Mouse (Mus musculus) C2C12 (cell line): ENCODE measurements around the gene Tmem50a. TPM values are rescaled to one million over a fixed set of nuclear protein-coding genes. Genes with fewer than 3 reads are reported as not detected.

Experiments
- H3K27me3 ChIP-seq: one replicate; pipeline ENCODE4 v1.6.1; 2011; ENCODE audit not compliant: control insufficient read depth, insufficient read depth, insufficient read length
- H3K36me3 ChIP-seq: one replicate; pipeline ENCODE4 v1.6.1; 2011; ENCODE audit not compliant: control insufficient read depth, insufficient read depth
- H3K4me3 ChIP-seq: one replicate; pipeline ENCODE4 v1.5.1; 2011; ENCODE audit warnings: mild to moderate bottlenecking, control low read depth; ENCODE audit not compliant: poor library complexity, insufficient read depth, severe bottlenecking
- H3K79me2 ChIP-seq: one replicate; pipeline ENCODE4 v1.6.1; 2011; ENCODE audit not compliant: control insufficient read depth, insufficient read depth
- H3K79me3 ChIP-seq: one replicate; pipeline ENCODE4 v1.6.1; 2011; ENCODE audit warnings: low read depth, control low read depth
- H3ac ChIP-seq: one replicate; pipeline ENCODE3; 2011; ENCODE audit warnings: low read depth; ENCODE audit not compliant: control insufficient read depth, insufficient read length
- CEBPB ChIP-seq: IDR thresholded peaks from one replicate; pipeline ENCODE4 v1.6.1; 2011; ENCODE audit warnings: low read depth, mild to moderate bottlenecking, control low read depth, moderate library complexity
- CTCF ChIP-seq: IDR thresholded peaks from one replicate; pipeline ENCODE4 v1.5.1; 2011; ENCODE audit not compliant: control insufficient read depth, insufficient read depth, insufficient read length
- FOSL1 ChIP-seq: IDR thresholded peaks from one replicate; pipeline ENCODE4 v1.8.0; 2011; ENCODE audit warnings: mild to moderate bottlenecking, low read length; ENCODE audit not compliant: poor library complexity, insufficient read depth, severe bottlenecking
- MAX ChIP-seq: IDR thresholded peaks from one replicate; pipeline ENCODE4 v1.6.1; 2011; ENCODE audit warnings: mild to moderate bottlenecking, control low read depth
- MYOD1 ChIP-seq: IDR thresholded peaks from one replicate; pipeline ENCODE4 v1.6.1; 2011; ENCODE audit warnings: low read depth; ENCODE audit not compliant: control insufficient read depth, insufficient read length
- MYOG ChIP-seq: IDR thresholded peaks from one replicate; pipeline ENCODE4 v1.6.1; 2011; ENCODE audit not compliant: control insufficient read depth, insufficient read length; ENCODE audit errors: extremely low read depth
- USF1 ChIP-seq: IDR thresholded peaks from one replicate; pipeline ENCODE4 v1.6.1; 2011; ENCODE audit warnings: low read depth, mild to moderate bottlenecking, control low read depth, moderate library complexity
- polyA plus RNA-seq: library from polyadenylated mRNA; unstranded; fragments of >200 nt; fragmentation: generic; extraction: Trizol; gene quantifications from one replicate; pipeline ENCODE4 v1.2.1, GENCODE M21; 2012; ENCODE audit warnings: missing spikeins

Gene Tmem50a
- polyA plus RNA-seq, 1 experiment: 94.9 TPM

GRCm38 (mm10) chr4:134920631-134921030 lies 5.8 kb upstream of the Tmem50a start:
- H3K79me3 ChIP-seq: peaks cover 19% of the 10 kb centered on the region
- H3ac ChIP-seq: no peak overlapping the region
- no peak overlapping the region for H3K4me3 ChIP-seq
- H3K27me3 ChIP-seq: no peaks in the 10 kb centered on the region
- peaks cover 15% of the 10 kb centered on the region for H3K36me3 ChIP-seq
- TF ChIP-seq MYOD1 (no peak), USF1 (no peak), MYOG (no peak), FOSL1 (no peak), CEBPB (no peak), MAX (no peak), CTCF (no peak)
- H3K79me2 ChIP-seq: peaks cover 23% of the 10 kb centered on the region

- H3K79me2 ChIP-seq: peaks cover 16% of the 10 kb centered on the region
- H3K36me3 ChIP-seq: peaks cover 8% of the 10 kb centered on the region
- peaks cover 12% of the 10 kb centered on the region for H3K79me3 ChIP-seq
- no peaks in the 10 kb centered on the region for H3K27me3 ChIP-seq
- no peak overlapping the region for H3ac ChIP-seq
- H3K4me3 ChIP-seq: no peak overlapping the region
- no peak for TF ChIP-seq MAX
- no peak for TF ChIP-seq FOSL1
- no peak for TF ChIP-seq CEBPB
- no peak for TF ChIP-seq MYOG
- TF ChIP-seq MYOD1: no peak
- TF ChIP-seq CTCF: no peak
- TF ChIP-seq USF1: no peak
These were observed 5.1 kb upstream of the Tmem50a start for GRCm38 (mm10) chr4:134919733-134920540.

GRCm38 (mm10) chr4:134918381-134918780 lies 3.6 kb upstream of the Tmem50a start:
- Histone ChIP-seq H3K36me3 (no peaks in the 10 kb centered on the region), H3K79me3 (no peaks in the 10 kb centered on the region), H3ac (no peak overlapping the region), H3K79me2 (peaks cover 11% of the 10 kb centered on the region), H3K27me3 (no peaks in the 10 kb centered on the region), H3K4me3 (no peak overlapping the region)
- TF ChIP-seq USF1 (no peak), CEBPB (no peak), MYOG (no peak), FOSL1 (no peak), MAX (no peak), CTCF (no peak)

- Histone ChIP-seq H3ac (no peak overlapping the region), H3K4me3 (no peak overlapping the region), H3K36me3 (no peaks in the 10 kb centered on the region), H3K79me3 (peaks cover 2% of the 10 kb centered on the region), H3K27me3 (no peaks in the 10 kb centered on the region), H3K79me2 (peaks cover 21% of the 10 kb centered on the region)
- no peak for TF ChIP-seq MYOD1
- no peak for TF ChIP-seq FOSL1
- TF ChIP-seq CTCF: no peak
- TF ChIP-seq USF1: no peak
- TF ChIP-seq MAX: no peak
- no peak for TF ChIP-seq CEBPB
- TF ChIP-seq MYOG: no peak
These were observed 2.4 kb upstream of the Tmem50a start for GRCm38 (mm10) chr4:134917194-134917593.

GRCm38 (mm10) chr4:134915223-134916050 lies 613 bp upstream of the Tmem50a start:
- H3K79me2 ChIP-seq: peaks cover 28% of the 10 kb centered on the region
- no peaks in the 10 kb centered on the region for H3K27me3 ChIP-seq
- H3K79me3 ChIP-seq: peaks cover 4% of the 10 kb centered on the region
- H3K36me3 ChIP-seq: no peaks in the 10 kb centered on the region
- TF ChIP-seq USF1 (no peak), MAX (no peak), CEBPB (no peak), FOSL1 (no peak), CTCF (no peak), MYOD1 (no peak), MYOG (no peak)
- H3K4me3 ChIP-seq: no peak overlapping the region
- H3ac ChIP-seq: no peak overlapping the region

GRCm38 (mm10) chr4:134914122-134914863 lies 531 bp downstream of the Tmem50a start:
- Histone ChIP-seq H3K79me2 (peaks cover 28% of the 10 kb centered on the region), H3K36me3 (peaks cover under 1% of the 10 kb centered on the region), H3K4me3 (peak overlapping the region; percentile 45), H3K79me3 (peaks cover 5% of the 10 kb centered on the region), H3ac (peak overlapping the region; percentile 71), H3K27me3 (no peaks in the 10 kb centered on the region)
- TF ChIP-seq USF1 (no peak), CEBPB (no peak), MYOD1 (no peak), FOSL1 (no peak), MAX (no peak), CTCF (no peak), MYOG (no peak)
